Mouse (Mus musculus) embryonic fibroblast, embryonic 13.5 days (primary cell): ENCODE results near the gene Ankar.

Experiments
- CTCF ChIP-seq: IDR thresholded peaks from 2 replicates; pipeline ENCODE4 v1.5.1; 2011; ENCODE audit warnings: mild to moderate bottlenecking, control low read depth, low read length, moderate library complexity, borderline replicate concordance; ENCODE audit not compliant: insufficient read depth
- POLR2A ChIP-seq: IDR thresholded peaks from 2 replicates; pipeline ENCODE4 v1.6.1; 2011; ENCODE audit warnings: low read depth, mild to moderate bottlenecking, control low read depth, low read length, moderate library complexity

- TF ChIP-seq CTCF = no peak
- no peak for TF ChIP-seq POLR2A
Measured at GRCm38 (mm10) chr1:72673070-72673469, 27.3 kb downstream of the Ankar start.
